Mouse (Mus musculus) hematopoietic stem cell, adult 5-6 weeks (primary cell): ENCODE data around the gene Prim2. TPM values are rescaled to one million over a fixed set of nuclear protein-coding genes. Genes with fewer than 3 reads are reported as not detected.
"Not testable (repeated sequence)": the region's sequence is repeated elsewhere in the genome, so short reads cannot be mapped to it uniquely, and the experiment has no call there.

Experiments
- ATAC-seq, 2 experiments: fragments of 125-278 bp in 1 of 2; replicated peaks in 1 of 2; 2 replicates each; pipeline ENCODE4 v1.8.0; 2016 to 2017; ENCODE audit warnings: inconsistent platforms in 2 of 2, mild to moderate bottlenecking in 2 of 2, moderate number of reproducible peaks in 2 of 2, low read depth in 1 of 2, moderate TSS enrichment in 1 of 2; ENCODE audit not compliant: low FRiP score in 2 of 2, poor library complexity in 2 of 2, severe bottlenecking in 2 of 2, insufficient read depth in 1 of 2, low TSS enrichment in 1 of 2
- total RNA-seq: library from RNA; stranded (forward); fragments of 172-1452, 232-1000 nt; gene quantifications from 2 replicates; pipeline ENCODE4 v1.2.3, GENCODE M21; 2017

The Prim2 gene
- total RNA-seq, 1 experiment from 2014 or later: 81.5 TPM

- 0 out of 4 replicates have a peak, but pooled peaks have one; percentile 16 to 17 for ATAC-seq
These were observed 5.9 kb downstream of the Prim2 start for GRCm38 (mm10) chr1:33663605-33664117.

GRCm38 (mm10) chr1:33663163-33663562 is 6.4 kb downstream of the Prim2 start:
- peak in 1 of 2 experiments; percentile 49; a peak in 1 of 4 replicates for ATAC-seq

DNA sequence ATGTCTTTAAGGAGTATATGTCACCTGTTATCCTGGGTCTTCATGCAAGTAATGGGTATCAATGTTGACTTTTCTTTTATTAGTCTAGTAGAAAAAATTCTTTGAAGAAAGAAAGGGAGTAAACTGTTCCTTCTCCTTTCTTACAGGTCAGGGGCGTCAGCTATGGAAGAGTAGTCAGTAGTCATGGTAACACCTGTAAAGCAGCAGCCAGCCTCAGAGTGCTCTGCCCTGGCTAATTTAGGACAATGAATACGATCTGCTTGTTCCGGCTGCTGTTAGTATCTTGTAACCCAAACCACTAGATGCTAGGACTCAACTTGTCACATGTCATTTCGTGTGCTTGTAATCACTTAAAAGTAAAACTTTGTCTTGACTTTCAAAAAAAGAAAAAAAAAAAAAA is 11.3 kb downstream of the Prim2 start:
- no peak for ATAC-seq

- ATAC-seq: no peak
These were observed 11.9 kb downstream of the Prim2 start for GRCm38 (mm10) chr1:33657574-33658149.

GRCm38 (mm10) chr1:33650875-33651274 is 18.7 kb downstream of the Prim2 start:
- no peak for ATAC-seq

GRCm38 (mm10) chr1:33649534-33650108 is 20.0 kb downstream of the Prim2 start:
- no peak for ATAC-seq

DNA sequence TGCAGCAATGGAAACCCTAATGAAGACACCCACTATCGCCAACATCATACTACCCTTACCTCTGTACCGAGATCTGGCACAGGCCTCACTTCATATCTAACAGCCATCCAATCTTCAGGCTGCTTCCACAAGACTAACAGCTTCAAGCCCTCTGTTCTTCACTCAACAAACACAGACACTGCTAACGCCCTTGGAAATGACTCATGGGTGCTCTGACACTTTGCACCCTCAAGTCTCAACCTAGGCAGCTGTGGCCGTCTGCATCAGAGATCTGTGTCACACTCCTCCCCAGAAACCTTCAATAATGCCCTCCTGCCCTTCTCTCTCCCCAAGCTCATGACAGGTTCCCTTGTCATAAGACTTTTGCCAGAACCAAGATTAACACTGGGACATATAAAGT is 20.6 kb downstream of the Prim2 start:
- no peak for ATAC-seq

DNA sequence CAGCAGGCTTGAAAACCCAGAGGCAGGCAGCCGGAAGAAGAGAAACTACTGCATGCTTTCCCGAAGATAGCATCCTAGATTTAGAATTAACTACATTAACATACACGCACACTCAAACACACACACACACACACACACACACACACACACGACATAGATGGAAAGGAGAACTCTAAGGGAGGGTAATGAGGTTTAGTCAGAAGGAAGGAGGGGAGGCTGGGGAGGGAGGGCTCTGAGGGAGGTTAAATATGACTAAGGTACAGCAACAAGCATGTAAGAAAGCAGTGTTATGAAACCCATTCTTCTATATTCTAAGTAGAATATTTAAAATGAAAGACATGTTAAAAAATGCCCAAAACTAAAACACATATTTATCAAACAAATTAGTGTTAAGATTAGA is 21.9 kb downstream of the Prim2 start:
- no peak for ATAC-seq

- ATAC-seq: peak in 1 of 2 experiments; percentile 65; a peak in 2 of 4 replicates
These were observed 22.4 kb downstream of the Prim2 start for GRCm38 (mm10) chr1:33647173-33647572.

DNA sequence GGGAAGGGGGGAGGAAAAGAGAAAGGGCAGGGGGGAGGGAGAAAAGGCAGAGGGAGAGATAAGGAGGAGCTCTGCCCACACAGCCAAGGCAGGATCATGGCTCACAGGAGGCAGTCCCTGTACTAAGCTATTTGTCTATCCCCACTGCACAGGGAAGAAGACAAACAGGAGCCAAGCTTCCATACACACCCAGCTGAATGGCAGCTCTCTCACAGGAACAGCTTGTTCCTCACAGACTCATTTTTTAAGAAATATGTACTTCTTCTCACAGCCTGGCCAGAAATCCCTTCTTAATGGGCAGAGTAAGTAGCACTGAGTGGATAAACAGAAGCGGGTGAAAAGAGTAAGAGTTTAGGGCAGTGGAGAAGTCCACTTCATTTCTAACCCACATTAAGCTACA is 23.9 kb downstream of the Prim2 start:
- no peak for ATAC-seq

- ATAC-seq: no peak
These were observed 28.5 kb downstream of the Prim2 start for GRCm38 (mm10) chr1:33641139-33641538.

GRCm38 (mm10) chr1:33640089-33640488 is 29.5 kb downstream of the Prim2 start:
- ATAC-seq: no peak

- no peak for ATAC-seq
These were observed 30.4 kb downstream of the Prim2 start for GRCm38 (mm10) chr1:33639234-33639633.

DNA sequence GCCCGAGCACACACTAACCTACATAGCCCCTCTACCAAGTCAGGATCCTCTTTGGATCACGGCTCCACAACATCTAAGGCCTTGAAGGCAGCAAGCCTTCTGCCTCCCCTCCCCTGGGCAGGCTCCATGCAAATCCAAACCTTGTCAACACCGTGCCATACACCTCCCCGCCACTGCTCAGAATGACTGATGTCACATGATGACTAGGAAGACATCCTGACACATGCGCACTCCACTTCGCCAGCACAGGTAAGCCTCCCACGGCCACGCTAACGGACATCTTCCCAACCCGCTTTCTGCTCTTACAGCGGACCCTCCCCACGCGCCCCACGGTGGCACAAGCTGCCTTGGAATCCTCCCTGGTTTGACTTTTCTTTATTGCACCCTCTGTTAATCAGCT is 31.8 kb downstream of the Prim2 start:
- no peak for ATAC-seq

GRCm38 (mm10) chr1:33636421-33637195 is 33.0 kb downstream of the Prim2 start:
- ATAC-seq: no peak

GRCm38 (mm10) chr1:33631002-33631618 is 38.5 kb downstream of the Prim2 start:
- not testable (repeated sequence) for ATAC-seq

GRCm38 (mm10) chr1:33627803-33628202 is 41.8 kb downstream of the Prim2 start:
- no peak for ATAC-seq

DNA sequence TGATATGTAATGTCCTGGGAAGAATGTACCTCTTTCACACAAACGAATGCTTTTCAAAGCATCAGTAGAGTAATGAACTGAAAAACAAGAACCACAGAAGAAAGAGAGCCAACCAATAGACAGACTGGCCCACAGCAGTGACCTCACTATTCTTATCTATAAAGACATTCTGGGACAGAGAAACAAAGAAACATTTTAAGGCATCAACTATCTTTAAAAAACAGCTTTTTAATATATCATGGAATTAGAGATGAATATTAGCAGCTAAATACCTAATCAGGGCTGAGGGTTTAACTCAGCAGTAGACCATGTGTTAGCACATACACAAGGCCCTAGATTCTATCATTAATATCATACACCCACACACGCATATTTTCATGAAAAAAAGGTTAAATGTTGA is 42.5 kb downstream of the Prim2 start:
- peak in 1 of 2 experiments; percentile 24; a peak in 1 of 4 replicates for ATAC-seq
